Mouse (Mus musculus) forelimb bud, embryonic 11.5 days (tissue): ENCODE data around the gene Cdyl.
"Not testable (repeated sequence)": the region's sequence is repeated elsewhere in the genome, so short reads cannot be mapped to it uniquely, and the experiment has no call there.

Experiments
- DNase-seq: peaks from one replicate; pipeline ENCODE4 v3.0.0-alpha.2; 2012; ENCODE audit warnings: low read depth, low spot score

Gene Cdyl

GRCm38 (mm10) chr13:35833941-35834340, 174.3 kb downstream of the Cdyl start:
- no peak for DNase-seq

- DNase-seq = no peak
Measured at GRCm38 (mm10) chr13:35835669-35836068, 176.0 kb downstream of the Cdyl start.

GRCm38 (mm10) chr13:35836501-35836900, 176.9 kb downstream of the Cdyl start:
- not testable (repeated sequence) for DNase-seq

GRCm38 (mm10) chr13:35840102-35840501, 180.5 kb downstream of the Cdyl start:
- DNase-seq = no peak

- no peak for DNase-seq
Measured at GRCm38 (mm10) chr13:35843383-35843782, 183.8 kb downstream of the Cdyl start.

GRCm38 (mm10) chr13:35845306-35845705, 185.7 kb downstream of the Cdyl start:
- peak; percentile 25 for DNase-seq

- no peak for DNase-seq
Measured at GRCm38 (mm10) chr13:35848694-35849093, 189.1 kb downstream of the Cdyl start.

- DNase-seq = no peak
Measured at GRCm38 (mm10) chr13:35851581-35851980, 191.9 kb downstream of the Cdyl start.

- no peak for DNase-seq
Measured at GRCm38 (mm10) chr13:35852851-35853575, 193.4 kb downstream of the Cdyl start.

- no peak for DNase-seq
Measured at GRCm38 (mm10) chr13:35857486-35857885, 197.9 kb downstream of the Cdyl start.

- no peak for DNase-seq
Measured at GRCm38 (mm10) chr13:35860916-35861315, 201.3 kb downstream of the Cdyl start.

- no peak for DNase-seq
Measured at GRCm38 (mm10) chr13:35870659-35871058, 211.0 kb downstream of the Cdyl start.

- no peak for DNase-seq
Measured at GRCm38 (mm10) chr13:35871107-35871506, 211.5 kb downstream of the Cdyl start.

GRCm38 (mm10) chr13:35875396-35875795, 215.8 kb downstream of the Cdyl start:
- no peak for DNase-seq

- no peak for DNase-seq
Measured at GRCm38 (mm10) chr13:35878282-35878681, 218.6 kb downstream of the Cdyl start.

- no peak for DNase-seq
Measured at GRCm38 (mm10) chr13:35879068-35879467, 219.4 kb downstream of the Cdyl start.

- no peak for DNase-seq
Measured at GRCm38 (mm10) chr13:35879519-35879918, 219.9 kb downstream of the Cdyl start.

- DNase-seq = no peak
Measured at GRCm38 (mm10) chr13:35880555-35881046, 221.0 kb downstream of the Cdyl start.

- peak; percentile 28 for DNase-seq
Measured at GRCm38 (mm10) chr13:35886121-35886725, 226.6 kb downstream of the Cdyl start.

- DNase-seq = no peak
Measured at GRCm38 (mm10) chr13:35892866-35893265, 233.2 kb downstream of the Cdyl start.

GRCm38 (mm10) chr13:35905378-35905777, 245.7 kb downstream of the Cdyl start:
- DNase-seq = peak; percentile 4

GRCm38 (mm10) chr13:35905879-35906481, 246.3 kb downstream of the Cdyl start, which contains the start of gene Rpp40:
Gene Rpp40 (minus strand): TSS chr13:35906359.
- peak; percentile 91 for DNase-seq

- DNase-seq = no peak
Measured at GRCm38 (mm10) chr13:35911476-35911875, 251.8 kb downstream of the Cdyl start.
